Mouse (Mus musculus): ENCODE measurements around the gene Gm10639. TPM values are rescaled to one million over a fixed set of nuclear protein-coding genes. Genes with fewer than 3 reads are reported as not detected.
"Not testable (repeated sequence)": the region's sequence is repeated elsewhere in the genome, so short reads cannot be mapped to it uniquely, and the experiment has no call there.

Gene Gm10639
- total RNA-seq, 4 experiments from 2014 or later: not detected

DNA sequence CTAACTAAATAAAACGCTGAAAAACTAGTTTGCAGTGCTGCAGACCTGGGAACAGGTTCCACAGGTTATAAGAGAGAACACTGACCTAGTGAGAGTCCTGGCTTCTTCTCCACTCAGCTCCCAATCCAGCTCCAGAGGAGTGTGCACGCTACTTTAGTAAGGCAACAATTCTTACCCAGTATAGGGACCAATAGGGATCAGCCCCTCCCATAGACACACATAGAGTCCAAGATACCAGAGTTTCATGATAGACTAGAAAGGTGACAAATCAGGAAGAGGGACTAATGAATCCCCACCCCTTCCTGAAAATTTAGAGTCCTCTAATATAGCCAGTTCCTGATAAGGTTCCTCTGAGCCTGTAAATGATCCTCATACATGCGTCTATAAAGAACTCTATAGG, 57.3 kb downstream of the Gm10639 start:
- DNase-seq (ENCODE audit: low spot score in 2 of 2): no peak

DNA sequence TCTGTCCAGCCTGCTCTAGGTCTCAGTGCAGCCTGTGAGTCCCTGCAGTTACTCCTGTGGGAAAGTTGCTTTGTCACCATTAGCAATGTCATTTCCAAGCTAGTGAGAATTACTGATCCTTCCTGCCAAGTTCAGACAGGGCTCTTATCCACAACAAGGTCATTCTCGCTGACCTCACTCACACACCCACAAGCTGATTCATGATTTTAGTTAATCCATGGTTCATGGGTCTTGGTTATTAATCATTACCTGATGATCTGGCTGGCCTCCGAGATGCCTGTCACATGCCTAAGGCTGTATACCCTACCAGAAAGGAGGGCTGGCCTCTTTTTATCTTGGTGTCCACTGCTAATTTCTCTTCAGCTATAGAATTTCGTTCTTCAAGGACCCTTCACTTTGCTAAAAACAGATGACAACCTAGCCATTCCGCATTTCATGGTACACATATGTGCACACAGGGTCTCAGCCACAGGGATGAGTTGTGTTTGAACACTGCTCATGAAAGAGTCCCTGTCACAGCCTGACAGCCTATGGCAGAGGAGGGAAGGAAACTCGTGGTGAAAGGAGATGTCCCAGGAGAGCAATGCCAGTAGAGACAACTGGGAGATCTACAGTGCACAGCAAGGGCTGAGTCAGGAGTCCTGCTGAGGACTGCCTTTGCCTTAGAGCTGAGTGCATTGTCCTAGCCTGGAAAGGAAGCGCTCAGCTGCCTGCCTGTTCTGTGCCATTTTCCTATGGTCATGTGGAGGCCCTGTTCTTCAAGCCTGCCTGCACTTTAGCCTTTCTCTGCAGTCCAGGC, 58.7 kb downstream of the Gm10639 start:
- DNase-seq (ENCODE audit: low spot score in 2 of 2): not testable (repeated sequence)

DNA sequence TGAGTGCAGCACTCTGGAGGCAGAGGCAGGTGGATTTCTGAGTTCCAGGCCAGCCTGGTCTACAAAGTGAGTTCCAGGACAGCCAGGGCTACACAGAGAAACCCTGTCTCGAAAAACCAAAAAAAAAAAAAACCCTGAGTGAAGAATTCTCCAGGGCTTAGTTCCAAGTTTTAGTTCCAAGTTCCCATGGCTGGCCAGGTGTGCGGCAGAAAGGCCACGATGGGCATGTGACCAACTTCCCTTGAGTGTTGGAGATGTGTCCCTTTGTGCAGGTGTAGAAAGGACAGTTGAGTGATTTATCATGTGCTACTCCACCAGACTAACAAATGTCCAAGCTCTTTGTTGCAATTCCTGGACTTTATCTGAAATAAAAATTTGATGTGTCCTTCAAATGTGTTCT, 59.4 kb downstream of the Gm10639 start:
- not testable (repeated sequence) for DNase-seq (ENCODE audit: low spot score in 2 of 2)

DNA sequence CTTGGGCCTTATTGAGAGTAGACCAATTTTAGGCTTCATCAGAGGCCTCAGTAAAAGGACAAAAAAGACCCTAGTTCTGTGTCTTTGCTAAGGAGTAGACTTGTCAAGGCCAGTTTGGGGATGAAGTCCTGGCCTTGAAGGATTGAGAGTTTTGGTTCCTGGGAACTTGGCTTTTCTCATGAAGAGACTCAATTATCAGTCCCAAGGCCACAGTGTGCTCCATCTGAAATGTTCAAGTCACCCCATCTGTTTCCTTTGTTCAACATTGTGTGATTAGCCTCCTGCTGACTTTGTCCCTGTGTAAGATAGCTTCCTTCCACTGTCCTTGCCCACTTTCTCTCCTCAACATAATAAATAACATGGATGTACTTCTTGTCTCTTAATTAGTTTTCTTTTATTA, 60.3 kb downstream of the Gm10639 start:
- DNase-seq (ENCODE audit: low spot score in 2 of 2): not testable (repeated sequence)

DNA sequence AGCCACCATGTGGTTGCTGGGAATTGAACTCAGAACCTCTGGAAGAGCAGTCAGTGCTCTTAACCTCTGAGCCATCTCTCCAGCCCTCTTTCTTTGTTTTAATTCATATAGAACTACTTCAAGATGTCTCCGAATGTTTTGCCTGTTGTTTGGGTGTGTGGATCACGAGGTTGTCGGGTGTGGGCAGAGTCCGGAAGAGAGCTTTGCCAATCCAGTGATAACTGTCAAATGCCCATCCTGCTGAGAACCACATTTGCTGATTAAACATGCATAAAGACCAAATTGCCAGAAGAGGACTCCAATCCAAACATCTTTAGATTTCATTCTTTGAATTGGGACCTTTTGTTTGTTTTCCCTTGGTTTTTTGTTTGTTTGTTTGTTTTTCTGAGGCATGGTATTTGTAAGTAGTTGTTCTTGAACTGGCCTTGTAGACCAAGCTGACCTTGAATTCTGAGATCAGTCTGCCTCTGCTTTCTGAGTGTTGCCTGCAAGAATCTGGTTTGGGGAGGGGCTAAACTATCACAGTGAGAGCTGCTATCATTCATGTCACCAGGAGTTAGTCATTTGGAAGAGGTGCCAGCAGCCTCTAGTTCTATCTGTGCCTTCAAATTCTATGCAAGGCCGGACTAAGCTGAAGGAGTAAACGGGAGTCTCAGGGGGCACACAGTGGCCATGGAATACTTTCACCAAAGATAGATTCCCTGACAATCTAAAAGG, 61.9 kb downstream of the Gm10639 start:
- DNase-seq (ENCODE audit: low spot score in 2 of 2): no peak

Other genes with a start within 250 kb of the Gm10639 start
- gene Gcm1, start 238.0 kb upstream of the Gm10639 start, total RNA-seq (2022): not detected
- 100 to 1,000 TPM in 3 of 4 experiments, 10 to 100 TPM in 1; 99.4 to 119 (median 108) TPM for gene Fbxo9, start 180.9 kb upstream of the Gm10639 start, total RNA-seq (2022)
- 10 to 100 TPM; 15.2 to 18.3 (median 16.6) TPM for gene Ick, start 180.7 kb upstream of the Gm10639 start, total RNA-seq (2022)
- gene Gsta4, start 107.1 kb upstream of the Gm10639 start, total RNA-seq (2022): 10 to 100 TPM; 33.6 to 43.8 (median 38.8) TPM
- gene Gsta1, start 59.3 kb upstream of the Gm10639 start, total RNA-seq (2022): under 1 TPM in 1 of 4 experiments, not detected in 3; 0.60 TPM
- not detected for gene Gm3776, start 32.8 kb upstream of the Gm10639 start, total RNA-seq (2022)
- gene Omt2a, start 24.9 kb downstream of the Gm10639 start, total RNA-seq (2022): not detected
- not detected for gene Omt2b, start 37.7 kb downstream of the Gm10639 start, total RNA-seq (2022)
- not detected for gene Gsta2, start 65.9 kb downstream of the Gm10639 start, total RNA-seq (2022)
- gene Dppa5a, start 78.3 kb downstream of the Gm10639 start, total RNA-seq (2022): under 1 TPM in 1 of 4 experiments, not detected in 3; 0.65 TPM
- gene Ooep, start 88.8 kb downstream of the Gm10639 start, total RNA-seq (2022): not detected
- gene Ddx43, start 105.9 kb downstream of the Gm10639 start, total RNA-seq (2022): under 1 TPM in 2 of 4 experiments, not detected in 2; 0.25 to 0.33 TPM
- gene Cgas, start 153.3 kb downstream of the Gm10639 start, total RNA-seq (2022): 1 to 10 TPM in 1 of 4 experiments, under 1 TPM in 3; 0.52 to 1.1 (median 0.65) TPM
- 10 to 100 TPM; 22.9 to 29.3 (median 26.9) TPM for gene Mto1, start 158.3 kb downstream of the Gm10639 start, total RNA-seq (2022)
- gene Gm17324, start 158.9 kb downstream of the Gm10639 start, total RNA-seq (2022): under 1 TPM; 0.40 to 0.54 (median 0.47) TPM
- 1,000 to 10,000 TPM; 2,343 to 2,844 (median 2,594) TPM for gene Eef1a1, start 199.2 kb downstream of the Gm10639 start, total RNA-seq (2022)

Measured in left cerebral cortex, adult 8-10 months (tissue).